Comparison of ENCODE assay signal across 8 mouse cellular contexts in the genomic region with DNA sequence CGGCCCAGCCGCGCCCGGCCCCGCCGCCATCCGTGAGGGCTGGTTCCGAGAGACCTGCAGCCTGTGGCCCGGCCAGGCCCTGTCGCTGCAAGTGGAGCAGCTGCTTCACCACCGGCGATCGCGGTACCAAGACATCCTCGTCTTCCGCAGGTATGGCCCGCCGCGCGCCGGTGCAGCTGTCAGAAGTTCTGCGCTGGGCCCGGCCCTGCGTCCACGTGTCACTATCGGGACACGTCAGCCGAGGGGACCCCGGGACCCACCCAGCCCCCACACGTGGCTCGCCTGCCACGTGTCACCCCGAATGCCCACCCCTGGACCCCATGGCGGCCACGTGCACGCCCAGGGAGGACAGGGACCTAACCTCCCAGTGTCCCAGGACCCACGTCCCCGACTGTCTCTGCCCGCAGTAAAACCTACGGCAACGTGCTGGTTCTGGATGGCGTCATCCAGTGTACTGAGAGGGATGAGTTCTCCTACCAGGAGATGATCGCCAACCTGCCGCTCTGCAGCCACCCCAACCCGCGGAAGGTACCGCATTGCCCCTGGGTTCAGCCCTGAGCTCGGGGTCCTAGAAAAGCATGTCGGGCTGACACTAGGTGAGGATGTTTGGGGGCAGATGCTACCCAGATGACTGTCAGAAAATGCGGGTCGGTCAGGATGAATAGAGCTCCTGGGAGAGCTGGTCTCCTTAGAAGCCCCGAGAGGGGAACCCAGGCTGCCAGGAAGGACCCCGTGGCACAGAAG. TPM values are rescaled to one million over a fixed set of nuclear protein-coding genes. Genes with fewer than 3 reads are reported as not detected.
A peak's percentile ranks its signal among the peaks of the same experiment; 100 is the strongest.
DNase-seq lines count a peak whose midpoint lies in the region; ATAC-seq and TF ChIP-seq lines count a peak whose summit lies in the region.

No protein-coding gene starts in this region.

- peak; percentile 34 for ATAC-seq in embryonic facial prominence, embryonic 14.5 days (ENCODE audit: low read depth)
- ATAC-seq in intestine, postnatal 0 days = peak; percentile 58
- ATAC-seq in midbrain, embryonic 15.5 days (replicated peaks) = peak; percentile 72

- no peaks in the 10 kb centered on the region for H3K27me3 ChIP-seq in embryonic facial prominence, embryonic 14.5 days (replicated peaks; ENCODE audit: control insufficient read depth, insufficient read depth, low read length)
- H3K27me3 ChIP-seq in intestine, postnatal 0 days (replicated peaks; ENCODE audit: control insufficient read depth, insufficient read depth, low read length) = no peaks in the 10 kb centered on the region
- H3K27me3 ChIP-seq in midbrain, embryonic 15.5 days (replicated peaks) = no peaks in the 10 kb centered on the region

- peak overlapping the region; percentile 82 for H3K9ac ChIP-seq in embryonic facial prominence, embryonic 14.5 days (ENCODE audit: low read depth, low read length)
- peak overlapping the region; percentile 58 for H3K9ac ChIP-seq in intestine, postnatal 0 days (ENCODE audit: low read depth, low read length)
- peak overlapping the region; percentile 64 for H3K9ac ChIP-seq in midbrain, embryonic 15.5 days

- peak; percentile 30 for DNase-seq in adrenal gland, adult 8-10 months
- DNase-seq in adrenal gland, postnatal 10 days = no peak
- DNase-seq in left cerebral cortex, postnatal 14 days (ENCODE audit: low spot score in 2 of 2) = peak; percentile 37 to 45
- DNase-seq in left cerebral cortex, adult 11 months (ENCODE audit: low spot score) = no peak
- peak; percentile 33 for DNase-seq in embryonic facial prominence, embryonic 14.5 days (ENCODE audit: low spot score)
- no peak for DNase-seq in spleen, adult 12 weeks (ENCODE audit: low spot score)

- H3K4me3 ChIP-seq in embryonic facial prominence, embryonic 14.5 days (ENCODE audit: low read depth, low read length) = peak overlapping the region; percentile 95
- H3K4me3 ChIP-seq in intestine, postnatal 0 days (ENCODE audit: low read depth, low read length) = peak overlapping the region; percentile 84
- peak overlapping the region; percentile 82 for H3K4me3 ChIP-seq in midbrain, embryonic 15.5 days

- WGBS in embryonic facial prominence, embryonic 14.5 days = 0% methylated on average over 19 of the region's 53 CpGs
- WGBS in intestine, postnatal 0 days = under 1% methylated on average over 48 of the region's 53 CpGs
- WGBS in midbrain, embryonic 15.5 days = 0% methylated on average over 51 of the region's 53 CpGs

- H3K36me3 ChIP-seq in embryonic facial prominence, embryonic 14.5 days (ENCODE audit: control insufficient read depth, insufficient read depth, low read length) = peaks cover 41% of the 10 kb centered on the region
- peaks cover 33% of the 10 kb centered on the region; the same call in 1 of the 2 replicates for H3K36me3 ChIP-seq in intestine, postnatal 0 days (ENCODE audit: control insufficient read depth, insufficient read depth)
- peaks cover 22% of the 10 kb centered on the region for H3K36me3 ChIP-seq in midbrain, embryonic 15.5 days (replicated peaks)

- no peaks in the 10 kb centered on the region for H3K9me3 ChIP-seq in embryonic facial prominence, embryonic 14.5 days (ENCODE audit: control insufficient read depth, low read length)
- no peaks in the 10 kb centered on the region for H3K9me3 ChIP-seq in intestine, postnatal 0 days (ENCODE audit: control insufficient read depth)
- H3K9me3 ChIP-seq in midbrain, embryonic 15.5 days = no peaks in the 10 kb centered on the region

- peak overlapping the region; percentile 11; the same call in 1 of the 2 replicates for H3K27ac ChIP-seq in embryonic facial prominence, embryonic 14.5 days (replicated peaks; ENCODE audit: low read depth, low read length)
- H3K27ac ChIP-seq in intestine, postnatal 0 days (ENCODE audit: low read depth, low read length) = no peak overlapping the region
- peak overlapping the region; percentile 62 for H3K27ac ChIP-seq in midbrain, embryonic 15.5 days

- H3K4me2 ChIP-seq in embryonic facial prominence, embryonic 14.5 days (ENCODE audit: low read depth, low read length) = peak overlapping the region; percentile 66
- peak overlapping the region; percentile 88 for H3K4me2 ChIP-seq in intestine, postnatal 0 days (replicated peaks; ENCODE audit: low read depth)
- peak overlapping the region; percentile 90 for H3K4me2 ChIP-seq in midbrain, embryonic 15.5 days

- intact Hi-C loops in left cerebral cortex, postnatal 14 days (cut with DNase I) = no loop called here

- no peak for TF ChIP-seq CTCF in intestine, postnatal 0 days (IDR thresholded peaks at IDR 0.05; ENCODE audit: low read depth)

- peaks cover 6% of the 10 kb centered on the region for H3K4me1 ChIP-seq in embryonic facial prominence, embryonic 14.5 days (ENCODE audit: control insufficient read depth, insufficient read depth, low read length)
- H3K4me1 ChIP-seq in intestine, postnatal 0 days (replicated peaks; ENCODE audit: control insufficient read depth, insufficient read depth, low read length) = no peaks in the 10 kb centered on the region
- peaks cover 18% of the 10 kb centered on the region for H3K4me1 ChIP-seq in midbrain, embryonic 15.5 days

RNA-seq across cellular contexts. Expression of gene Srm, which starts 0.5 kb away (rescaled TPM):
- 10 to 100 TPM; 67.4 to 91.6 (median 76.2) TPM for total RNA-seq in adrenal gland, adult 8-10 months (2022)
- 10 to 100 TPM; 63.1 to 69.7 TPM for total RNA-seq in adrenal gland, postnatal 10 days (2021)
- 10 to 100 TPM; 85.8 to 92.2 TPM for total RNA-seq in left cerebral cortex, postnatal 14 days (2021)
- 273 and 291 TPM in 2 replicates for polyA plus RNA-seq in embryonic facial prominence, embryonic 14.5 days (2014; fragmentation: Nextera tagmentation; extraction: Ambion mirVana)
- polyA plus RNA-seq in intestine, postnatal 0 days (2015; fragmentation: Nextera tagmentation; extraction: Ambion mirVana) = 49.3 and 50.5 TPM in 2 replicates
- 160 and 173 TPM in 2 replicates for polyA plus RNA-seq in midbrain, embryonic 15.5 days (2015; fragmentation: Nextera tagmentation; extraction: Ambion mirVana)

RNA-seq across cellular contexts. Expression of gene Masp2, which starts 10.5 kb away (rescaled TPM):
- total RNA-seq in adrenal gland, adult 8-10 months (2022) = 1 to 10 TPM; 1.5 to 2.6 (median 1.6) TPM
- 10 to 100 TPM; 17.2 to 34.8 TPM for total RNA-seq in adrenal gland, postnatal 10 days (2021)
- 1 to 10 TPM; 1.1 to 1.4 TPM for total RNA-seq in left cerebral cortex, postnatal 14 days (2021)
- polyA plus RNA-seq in embryonic facial prominence, embryonic 14.5 days (2014; fragmentation: Nextera tagmentation; extraction: Ambion mirVana) = 0.25 and 0.29 TPM in 2 replicates
- not detected in 2 replicates for polyA plus RNA-seq in intestine, postnatal 0 days (2015; fragmentation: Nextera tagmentation; extraction: Ambion mirVana)
- polyA plus RNA-seq in midbrain, embryonic 15.5 days (2015; fragmentation: Nextera tagmentation; extraction: Ambion mirVana) = 0.74 and 0.80 TPM in 2 replicates

RNA-seq across cellular contexts. Expression of gene Exosc10, which starts 33.6 kb away (rescaled TPM):
- 10 to 100 TPM; 42.4 to 58.8 (median 51.5) TPM for total RNA-seq in adrenal gland, adult 8-10 months (2022)
- total RNA-seq in adrenal gland, postnatal 10 days (2021) = 10 to 100 TPM; 45.7 to 55.6 TPM
- total RNA-seq in left cerebral cortex, postnatal 14 days (2021) = 10 to 100 TPM; 46.2 to 48.0 TPM
- polyA plus RNA-seq in embryonic facial prominence, embryonic 14.5 days (2014; fragmentation: Nextera tagmentation; extraction: Ambion mirVana) = 80.9 and 90.7 TPM in 2 replicates
- polyA plus RNA-seq in intestine, postnatal 0 days (2015; fragmentation: Nextera tagmentation; extraction: Ambion mirVana) = 21.1 and 22.4 TPM in 2 replicates
- 94.7 and 99.4 TPM in 2 replicates for polyA plus RNA-seq in midbrain, embryonic 15.5 days (2015; fragmentation: Nextera tagmentation; extraction: Ambion mirVana)

RNA-seq across cellular contexts. Expression of gene Tardbp, which starts 35.0 kb away (rescaled TPM):
- 100 to 1,000 TPM; 216 to 285 (median 243) TPM for total RNA-seq in adrenal gland, adult 8-10 months (2022)
- total RNA-seq in adrenal gland, postnatal 10 days (2021) = 100 to 1,000 TPM; 214 to 253 TPM
- total RNA-seq in left cerebral cortex, postnatal 14 days (2021) = 100 to 1,000 TPM; 178 to 201 TPM
- 151 and 156 TPM in 2 replicates for polyA plus RNA-seq in embryonic facial prominence, embryonic 14.5 days (2014; fragmentation: Nextera tagmentation; extraction: Ambion mirVana)
- 113 and 124 TPM in 2 replicates for polyA plus RNA-seq in intestine, postnatal 0 days (2015; fragmentation: Nextera tagmentation; extraction: Ambion mirVana)
- polyA plus RNA-seq in midbrain, embryonic 15.5 days (2015; fragmentation: Nextera tagmentation; extraction: Ambion mirVana) = 182 and 185 TPM in 2 replicates

RNA-seq across cellular contexts. Expression of gene Gm572, which starts 51.3 kb away (rescaled TPM):
- total RNA-seq in adrenal gland, adult 8-10 months (2022) = not detected
- under 1 TPM in 1 of 2 experiments, not detected in 1; 0.64 TPM for total RNA-seq in adrenal gland, postnatal 10 days (2021)
- total RNA-seq in left cerebral cortex, postnatal 14 days (2021) = under 1 TPM in 1 of 2 experiments, not detected in 1; 0.26 TPM
- polyA plus RNA-seq in embryonic facial prominence, embryonic 14.5 days (2014; fragmentation: Nextera tagmentation; extraction: Ambion mirVana) = 0.17 TPM in 1 of 2 replicates, not detected in the other
- polyA plus RNA-seq in intestine, postnatal 0 days (2015; fragmentation: Nextera tagmentation; extraction: Ambion mirVana) = not detected in 2 replicates
- not detected in 2 replicates for polyA plus RNA-seq in midbrain, embryonic 15.5 days (2015; fragmentation: Nextera tagmentation; extraction: Ambion mirVana)

Comparison
In these comparisons a context has a peak if more than half of its experiments do, and no peak if none do; other contexts are left out.
1. DNase-seq: peak in adrenal gland, adult 8-10 months (single experiment), left cerebral cortex, postnatal 14 days (2 of 2) and embryonic facial prominence, embryonic 14.5 days (single experiment); none in adrenal gland, postnatal 10 days (single experiment), left cerebral cortex, adult 11 months (single experiment) and spleen, adult 12 weeks (single experiment).
2. RNA of gene Masp2, which starts 10.5 kb away (total RNA-seq): 17.2 to 34.8 TPM in adrenal gland, postnatal 10 days; 1.5 to 2.6 TPM in adrenal gland, adult 8-10 months and 1.1 to 1.4 TPM in left cerebral cortex, postnatal 14 days; every median in the first group is over 4 times any median in the second.
3. Peak in every context shown above with its lines, with median percentiles within 50 percentile points of each other: ATAC-seq, H3K4me2 ChIP-seq, H3K4me3 ChIP-seq and H3K9ac ChIP-seq.